Mouse (Mus musculus): Measurements from ENCODE around the gene Tmem102.

Tmem102 gene

GRCm38 (mm10) chr11:69758478-69758970, 46.9 kb downstream of the Tmem102 start, which contains the start of gene Polr2a:
Gene Polr2a (minus strand): TSS chr11:69758637.
- DNase-seq (ENCODE audit: low read depth, low spot score), result peak; percentile 99

GRCm38 (mm10) chr11:69758090-69758456, 47.4 kb downstream of the Tmem102 start:
- peak; percentile 97 for DNase-seq (ENCODE audit: low read depth, low spot score)

GRCm38 (mm10) chr11:69757303-69758089, 47.9 kb downstream of the Tmem102 start:
- DNase-seq (ENCODE audit: low read depth, low spot score), result no peak

GRCm38 (mm10) chr11:69754701-69755100, 50.7 kb downstream of the Tmem102 start:
- DNase-seq (ENCODE audit: low read depth, low spot score), result peak; percentile 72

- no peak for DNase-seq (ENCODE audit: low read depth, low spot score)
These were observed 51.2 kb downstream of the Tmem102 start for GRCm38 (mm10) chr11:69754233-69754632.
